Mouse (Mus musculus) layer of hippocampus, postnatal 36 days (tissue): ENCODE data around the gene Rmnd5a. TPM values are rescaled to one million over a fixed set of nuclear protein-coding genes. Genes with fewer than 3 reads are reported as not detected.
"Not testable (repeated sequence)": the region's sequence is repeated elsewhere in the genome, so short reads cannot be mapped to it uniquely, and the experiment has no call there.

ENCODE experiments used
- DNase-seq, 2 experiments: peaks; one replicate each; pipeline ENCODE4 v3.0.0; 2022
- total RNA-seq, 2 experiments: library from RNA; stranded (reverse); gene quantifications; 2 replicates each; pipeline ENCODE4 v1.2.3; 2021

The Rmnd5a gene
- 100 to 1,000 TPM; 100 to 103 TPM for total RNA-seq

DNA sequence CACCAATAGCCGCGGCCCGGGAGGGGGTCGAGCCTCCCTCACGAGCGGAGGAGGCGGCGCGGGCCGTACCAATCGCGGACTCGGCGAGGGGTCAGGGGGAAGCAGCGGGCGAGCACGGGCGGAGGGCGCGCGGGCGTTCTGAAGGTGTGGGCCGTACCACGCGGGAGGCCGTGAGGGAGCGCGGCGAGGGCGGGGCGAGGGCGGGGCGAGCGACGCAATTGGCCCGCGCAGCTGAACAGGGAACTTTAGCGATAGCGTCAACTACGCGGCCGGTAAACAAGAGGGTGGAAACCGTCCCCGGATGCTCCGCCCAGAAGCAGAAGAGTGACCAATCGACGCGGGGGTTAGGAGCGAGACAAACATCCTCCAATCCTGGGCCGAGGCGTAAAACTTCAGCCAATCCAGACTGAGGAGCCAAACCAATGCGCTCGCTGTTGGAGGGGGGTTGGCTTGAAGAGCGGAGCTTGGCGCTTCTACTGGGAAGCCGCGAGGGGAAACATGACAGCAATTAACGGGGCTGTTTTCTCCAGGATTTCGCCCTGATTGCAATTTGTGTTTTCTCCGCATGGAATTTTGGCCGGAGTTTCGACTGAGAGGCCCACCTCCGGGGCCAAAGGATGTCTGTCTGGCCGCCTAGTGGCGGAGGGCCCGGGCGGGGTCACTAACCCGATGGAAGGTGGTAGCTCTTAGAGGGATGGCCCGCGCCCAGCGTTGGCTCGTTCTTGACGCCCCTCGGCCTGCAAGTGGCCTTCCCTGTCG, at the start of gene Rmnd5a:
Gene Rmnd5a (minus strand): TSS at position 146 of the 759 bp plus-strand sequence.
- DNase-seq = peak; percentile 98

DNA sequence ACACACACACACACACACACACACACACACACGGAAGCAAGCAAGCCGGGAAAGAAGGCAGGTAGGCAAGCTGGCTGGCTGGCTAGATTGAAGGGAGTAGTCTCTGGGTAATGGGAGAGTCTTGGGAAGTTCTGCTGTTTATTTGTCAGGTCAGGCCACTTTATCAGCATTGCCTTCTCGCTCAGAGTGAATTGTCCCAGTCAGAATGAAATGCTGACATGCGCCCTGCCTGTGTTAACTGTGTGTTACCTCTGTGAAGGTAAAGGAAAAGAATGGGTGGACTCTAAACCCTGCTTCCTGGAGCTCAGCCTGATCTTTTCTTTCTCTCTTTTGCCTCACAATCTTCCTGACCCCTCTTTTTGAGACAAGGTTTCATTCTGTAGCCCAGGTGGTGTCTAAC, 47.5 kb upstream of the Rmnd5a start:
- DNase-seq = no peak

DNA sequence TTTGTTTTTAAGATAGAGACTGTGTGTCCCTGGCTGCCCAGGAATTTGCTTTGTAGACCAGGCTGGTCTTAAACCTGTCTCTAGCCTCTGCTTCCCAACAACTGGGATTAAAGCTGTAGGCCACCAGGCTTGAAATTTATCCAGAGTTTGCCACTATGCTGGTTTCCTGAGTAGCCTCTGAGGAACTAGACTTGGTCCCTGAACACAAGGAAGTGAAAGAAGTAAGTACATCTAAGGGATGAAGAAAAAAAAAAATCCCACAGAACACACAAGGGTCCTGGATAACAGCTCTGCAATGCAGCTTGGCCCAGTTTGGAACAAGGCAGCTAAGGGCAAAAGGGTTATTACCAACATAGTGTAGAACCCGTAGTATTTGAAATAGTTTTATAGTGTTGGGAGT, 46.4 kb upstream of the Rmnd5a start:
- DNase-seq = no peak

GRCm38 (mm10) chr6:71486226-71486625, 45.8 kb upstream of the Rmnd5a start:
- no peak for DNase-seq

GRCm38 (mm10) chr6:71485246-71485645, 44.8 kb upstream of the Rmnd5a start:
- no peak for DNase-seq

- DNase-seq = no peak
These were observed 40.7 kb upstream of the Rmnd5a start for GRCm38 (mm10) chr6:71481136-71481535.

- no peak for DNase-seq
These were observed 39.7 kb upstream of the Rmnd5a start for GRCm38 (mm10) chr6:71480136-71480535.

GRCm38 (mm10) chr6:71479588-71479987, 39.2 kb upstream of the Rmnd5a start:
- not testable (repeated sequence) for DNase-seq

- not testable (repeated sequence) for DNase-seq
These were observed 38.6 kb upstream of the Rmnd5a start for GRCm38 (mm10) chr6:71478816-71479568.

DNA sequence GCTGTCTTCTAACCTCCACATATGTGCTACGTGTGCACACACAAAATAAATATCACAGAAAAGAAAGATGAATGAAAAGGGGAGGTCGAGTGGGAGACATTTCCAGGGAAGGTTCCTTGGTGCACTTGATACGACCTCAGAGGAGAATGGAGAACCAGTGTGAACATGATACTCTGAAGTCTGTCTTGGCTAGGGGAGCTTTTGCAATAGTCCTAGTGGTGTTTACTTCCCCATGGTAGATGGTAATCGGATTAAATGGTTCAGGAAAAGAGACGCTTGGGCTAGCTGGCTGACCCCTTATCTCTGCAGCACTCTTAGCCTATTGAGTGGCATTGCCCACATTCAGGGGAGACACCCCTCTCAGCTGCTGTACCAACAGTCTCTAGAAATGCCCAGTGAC, 36.3 kb upstream of the Rmnd5a start:
- no peak for DNase-seq

DNA sequence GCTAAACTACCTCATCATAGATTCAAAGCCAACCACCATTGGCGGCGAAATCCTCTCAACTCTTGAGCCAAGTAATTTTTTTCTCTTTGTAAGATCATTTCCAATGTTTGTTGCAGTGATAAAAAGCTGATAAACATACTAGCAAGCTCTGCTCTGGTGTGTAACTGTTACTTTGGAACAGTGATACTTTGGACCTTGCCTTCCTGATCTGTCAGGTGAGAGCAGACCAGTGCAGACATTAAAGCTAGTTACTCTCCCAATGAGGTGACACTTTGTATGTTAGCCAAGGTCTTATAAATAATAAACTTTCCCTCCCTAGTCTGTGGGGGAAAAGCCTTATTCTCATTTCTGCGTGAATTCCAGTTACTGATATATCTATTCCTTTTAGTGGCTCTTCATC, 35.2 kb upstream of the Rmnd5a start:
- no peak for DNase-seq

DNA sequence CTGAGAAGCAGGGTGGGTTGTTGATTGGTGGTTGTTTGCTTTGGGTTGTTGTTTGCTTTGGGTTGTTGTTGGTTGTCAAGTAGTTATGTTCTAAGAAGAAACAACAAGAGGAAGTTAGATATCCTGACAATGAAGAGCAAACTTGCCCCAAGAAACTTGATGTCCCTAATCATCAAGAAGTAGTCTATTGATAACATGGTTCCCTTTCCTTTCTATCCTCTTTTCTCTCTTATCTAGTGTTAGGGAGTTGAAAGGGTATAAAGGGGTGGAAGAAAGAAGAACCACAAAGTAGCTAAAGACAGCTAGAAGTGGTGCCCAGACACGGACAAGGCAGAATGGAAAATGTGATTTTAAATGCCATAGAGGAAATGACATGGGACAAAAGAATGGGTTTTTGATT, 32.3 kb upstream of the Rmnd5a start:
- no peak for DNase-seq

GRCm38 (mm10) chr6:71471830-71472520, 31.5 kb upstream of the Rmnd5a start:
- DNase-seq = no peak

GRCm38 (mm10) chr6:71469291-71469690, 28.9 kb upstream of the Rmnd5a start:
- no peak for DNase-seq

GRCm38 (mm10) chr6:71467766-71468165, 27.3 kb upstream of the Rmnd5a start:
- DNase-seq = peak in 1 of 2 experiments; percentile 3

GRCm38 (mm10) chr6:71465146-71465545, 24.7 kb upstream of the Rmnd5a start:
- no peak for DNase-seq

DNA sequence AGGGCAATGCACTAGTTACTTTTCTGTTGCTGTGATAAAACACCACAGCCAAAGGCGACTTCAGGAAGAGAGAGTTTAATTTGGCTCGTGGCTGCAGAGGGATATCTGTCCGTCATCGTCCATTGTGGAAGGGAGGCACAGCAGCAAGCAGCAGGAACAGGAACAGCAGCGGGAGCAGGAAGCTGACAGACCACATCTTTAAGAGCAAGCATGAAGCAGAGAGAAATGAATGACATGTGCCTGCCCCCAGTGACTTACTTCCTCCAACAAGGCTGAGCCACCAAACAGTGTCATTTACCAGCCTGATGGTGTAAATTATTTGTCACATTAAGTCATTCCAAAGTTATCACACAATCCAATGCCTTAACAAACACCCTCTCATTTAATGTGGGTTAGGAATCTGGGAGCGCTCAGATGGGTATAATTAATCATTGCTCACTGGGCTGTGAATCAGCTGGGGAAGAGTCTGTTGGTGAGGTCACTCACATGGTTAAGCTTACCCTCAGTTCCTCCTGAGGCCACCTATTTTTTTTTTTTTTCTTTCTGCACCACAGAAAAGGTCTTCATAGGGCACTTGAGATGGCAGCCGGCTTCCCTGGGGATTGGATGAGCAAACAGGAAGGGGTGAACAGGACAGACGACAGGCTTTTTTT, 17.6 kb upstream of the Rmnd5a start:
- no peak for DNase-seq

DNA sequence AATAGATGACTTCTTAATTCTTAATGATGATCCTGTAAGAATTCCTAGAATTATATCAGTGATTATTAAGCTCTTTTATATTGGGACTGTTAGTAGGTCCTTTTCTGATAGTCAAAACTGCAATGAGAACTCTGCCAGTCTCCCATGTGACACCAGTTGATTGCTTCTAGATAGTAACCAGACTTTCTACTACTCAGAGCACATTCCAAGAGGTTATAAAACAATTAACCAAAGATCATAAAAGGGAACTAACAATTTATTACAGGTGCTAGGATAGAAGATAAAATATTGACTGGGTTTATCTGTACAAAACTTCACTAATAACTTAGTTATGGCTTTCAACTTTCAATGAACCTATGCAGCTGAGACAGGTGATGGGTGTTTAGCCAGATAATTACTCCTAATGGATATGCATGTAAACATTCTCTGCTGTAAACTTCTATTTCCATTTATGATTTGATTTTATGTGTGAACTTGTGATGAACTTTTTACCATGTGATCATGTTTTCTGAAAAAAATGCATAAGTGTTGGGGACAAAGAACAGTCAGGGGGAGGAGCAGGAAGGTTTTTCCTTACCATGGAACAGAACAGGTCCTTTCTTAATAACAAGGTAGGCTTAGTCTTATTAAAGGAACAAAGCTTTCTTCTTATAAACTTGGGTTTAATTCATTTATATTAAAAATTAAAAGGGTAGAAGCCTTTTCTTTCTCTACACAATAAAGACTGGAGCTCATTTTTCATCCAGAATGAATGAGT, 13.7 kb upstream of the Rmnd5a start:
- DNase-seq = not testable (repeated sequence)

DNA sequence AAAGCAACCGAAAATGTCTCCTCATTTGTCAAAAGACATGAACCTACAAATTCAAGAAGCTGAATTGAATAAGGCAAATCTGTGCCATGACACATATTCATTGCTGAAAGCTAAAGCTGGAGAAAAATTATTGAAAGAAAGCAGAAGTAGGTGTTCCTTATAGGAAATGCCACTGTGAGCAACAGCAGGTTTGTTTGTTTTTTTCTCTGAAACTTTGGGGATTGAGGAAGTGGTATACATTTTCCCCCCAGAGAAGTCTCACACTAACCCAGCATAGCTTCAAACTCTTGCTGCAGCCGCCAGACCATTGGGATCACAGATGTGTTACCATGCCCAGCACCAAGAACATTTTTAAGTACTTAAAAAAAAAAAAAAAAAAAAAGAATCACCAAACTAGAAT, 12.4 kb upstream of the Rmnd5a start:
- DNase-seq = no peak

DNA sequence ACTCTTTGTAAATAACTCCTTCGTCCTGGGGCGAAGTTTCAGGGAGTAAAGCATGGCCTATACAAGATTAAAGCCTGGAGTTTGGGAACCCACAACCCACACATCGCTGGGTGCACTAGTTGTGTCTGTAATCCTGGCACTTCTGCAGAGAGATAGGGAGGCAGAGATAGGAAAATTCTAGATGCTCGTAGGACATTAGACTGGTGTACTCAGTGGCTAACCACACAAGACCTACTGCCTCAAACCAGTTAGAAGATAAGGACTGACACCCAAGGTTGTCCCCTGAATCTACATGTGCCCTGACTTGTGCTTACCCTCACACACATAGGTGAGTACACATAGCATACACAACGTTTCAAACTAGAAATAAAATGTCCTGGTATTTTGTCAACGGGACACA, 5.1 kb upstream of the Rmnd5a start:
- DNase-seq = no peak

DNA sequence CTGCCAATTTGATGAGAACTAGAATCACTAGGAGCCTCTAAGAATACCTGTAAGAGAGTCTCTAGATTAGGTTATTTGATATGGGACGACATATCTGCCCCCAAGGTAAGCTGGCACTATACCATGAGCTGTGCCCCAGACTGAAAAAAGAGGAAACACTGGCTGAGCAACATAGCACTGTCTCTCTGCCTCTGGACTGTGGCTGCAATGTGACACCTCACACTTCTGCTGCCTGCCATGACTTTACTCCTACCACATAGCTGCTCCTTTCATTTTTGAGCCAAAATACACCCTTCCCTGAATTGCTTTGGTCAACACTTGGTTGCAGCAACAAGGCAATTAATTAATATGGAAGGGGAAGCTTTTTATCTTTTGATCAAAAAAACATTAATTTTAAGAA, 4.3 kb upstream of the Rmnd5a start:
- no peak for DNase-seq

DNA sequence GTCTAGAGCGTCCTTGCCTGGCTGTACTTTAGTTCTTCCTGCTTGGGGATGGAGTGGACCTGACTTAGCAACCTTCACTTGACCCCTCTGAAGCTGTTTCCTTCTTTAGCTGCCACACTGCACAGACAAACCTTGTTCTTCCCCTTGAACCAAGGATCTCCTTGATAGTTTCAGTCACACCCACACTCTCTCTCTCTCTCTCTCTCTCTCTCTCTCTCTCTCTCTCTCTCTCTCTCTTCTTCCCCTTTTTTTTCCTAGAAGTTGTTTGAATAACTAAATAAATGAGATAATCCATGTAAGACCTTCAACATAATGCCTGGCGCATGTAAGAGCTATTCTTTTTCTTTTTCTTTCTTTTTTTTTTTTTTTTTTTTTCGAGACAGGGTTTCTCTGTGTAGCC, 1.7 kb upstream of the Rmnd5a start:
- no peak for DNase-seq
